Mouse (Mus musculus) heart, postnatal 0 days (tissue): ENCODE measurements around the gene Tmc4.

ENCODE experiments used
- CTCF ChIP-seq: IDR thresholded peaks from 2 replicates; pipeline ENCODE4 v1.5.1; 2016; ENCODE audit warnings: antibody characterized with exemption, control low read depth, low read depth
- EP300 ChIP-seq: IDR thresholded peaks from 2 replicates; pipeline ENCODE4 v1.6.1; 2016; ENCODE audit warnings: antibody characterized with exemption, low read depth

DNA sequence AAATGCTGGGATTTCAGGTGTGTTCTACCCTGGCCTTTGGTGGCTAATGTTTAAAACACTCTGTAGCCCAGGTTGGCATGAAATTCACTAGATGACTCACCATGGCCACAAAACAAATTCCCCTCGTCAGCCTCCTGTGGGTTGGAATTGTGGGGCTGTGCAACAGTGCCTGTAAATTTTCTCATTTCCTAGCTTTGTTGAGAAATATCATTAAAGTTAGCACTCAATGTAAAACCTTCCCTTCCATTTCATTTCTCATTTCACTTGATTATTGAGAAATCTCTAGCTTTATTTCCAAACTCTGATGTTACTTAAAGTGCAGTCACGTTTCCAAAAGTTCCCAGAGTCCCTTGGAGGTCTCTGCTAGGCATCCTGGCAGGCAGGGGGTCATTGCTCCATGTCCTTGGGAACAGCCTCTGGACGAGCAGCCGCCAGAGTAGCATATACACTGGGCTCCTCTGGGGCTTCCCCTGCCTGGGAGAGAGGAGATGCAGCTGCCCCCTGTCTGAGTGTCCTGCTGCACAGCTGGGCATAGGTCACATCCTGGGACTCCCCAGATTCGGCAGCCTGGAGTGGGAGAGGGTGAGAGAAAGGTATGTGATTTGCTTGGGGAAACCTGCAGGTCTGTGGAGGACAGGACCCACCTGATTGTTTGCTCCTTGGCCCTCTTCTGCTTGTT, 35.0 kb upstream of the Tmc4 start:
- no peak for TF ChIP-seq CTCF
- TF ChIP-seq EP300, result no peak
